Mouse (Mus musculus) lung, postnatal 10 days (tissue): Measurements from ENCODE around the gene Aff1.

ENCODE experiments used
- DNase-seq: peaks from one replicate; pipeline ENCODE4 v3.0.0; 2021

The Aff1 gene

DNA sequence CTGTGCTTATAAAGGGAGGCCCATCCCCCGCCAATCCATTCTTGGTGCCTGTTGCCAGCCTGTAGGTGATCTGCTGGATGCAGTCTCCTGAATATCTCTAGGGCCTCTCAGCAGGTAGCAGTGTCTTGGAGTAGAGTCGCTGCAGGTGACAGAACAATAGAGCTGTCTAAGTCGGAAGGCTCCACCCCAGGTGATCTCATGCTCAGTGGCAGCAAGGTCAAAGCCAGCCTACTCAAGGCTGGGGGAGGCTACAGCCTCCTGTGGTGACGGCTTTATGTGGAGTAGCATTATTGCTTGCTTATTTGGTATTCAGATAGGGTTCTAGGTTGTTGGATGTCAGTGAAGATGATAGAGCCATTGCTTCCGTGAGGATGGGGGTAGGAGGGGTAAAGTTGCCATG lies 121.1 kb downstream of the Aff1 start:
- no peak for DNase-seq

DNA sequence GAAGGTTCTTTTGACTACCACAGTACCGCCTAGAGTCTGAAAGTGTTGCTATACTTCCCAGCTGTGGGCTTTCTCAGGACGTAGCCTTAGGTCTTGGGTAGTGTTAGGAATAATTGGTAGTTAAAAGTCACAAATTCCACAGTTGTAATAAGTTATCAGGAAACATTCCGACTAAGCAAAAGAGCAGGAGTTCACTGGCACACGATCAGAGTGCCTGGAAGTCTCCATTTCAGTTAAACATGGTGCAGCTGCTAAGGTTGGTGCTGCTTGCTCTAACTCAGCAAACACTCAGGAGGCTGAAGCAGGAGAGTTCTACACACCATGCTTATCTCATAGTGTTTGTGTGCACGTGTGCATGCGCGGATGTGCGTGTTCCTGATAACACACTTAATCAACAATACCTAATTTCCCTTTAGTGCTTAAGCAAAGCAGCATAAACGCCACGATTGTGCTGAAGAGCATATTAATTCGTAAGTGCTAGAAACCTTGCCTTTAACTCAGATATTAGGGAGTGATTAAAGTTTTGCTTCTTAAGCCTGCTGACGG lies 121.9 kb downstream of the Aff1 start:
- DNase-seq: no peak

DNA sequence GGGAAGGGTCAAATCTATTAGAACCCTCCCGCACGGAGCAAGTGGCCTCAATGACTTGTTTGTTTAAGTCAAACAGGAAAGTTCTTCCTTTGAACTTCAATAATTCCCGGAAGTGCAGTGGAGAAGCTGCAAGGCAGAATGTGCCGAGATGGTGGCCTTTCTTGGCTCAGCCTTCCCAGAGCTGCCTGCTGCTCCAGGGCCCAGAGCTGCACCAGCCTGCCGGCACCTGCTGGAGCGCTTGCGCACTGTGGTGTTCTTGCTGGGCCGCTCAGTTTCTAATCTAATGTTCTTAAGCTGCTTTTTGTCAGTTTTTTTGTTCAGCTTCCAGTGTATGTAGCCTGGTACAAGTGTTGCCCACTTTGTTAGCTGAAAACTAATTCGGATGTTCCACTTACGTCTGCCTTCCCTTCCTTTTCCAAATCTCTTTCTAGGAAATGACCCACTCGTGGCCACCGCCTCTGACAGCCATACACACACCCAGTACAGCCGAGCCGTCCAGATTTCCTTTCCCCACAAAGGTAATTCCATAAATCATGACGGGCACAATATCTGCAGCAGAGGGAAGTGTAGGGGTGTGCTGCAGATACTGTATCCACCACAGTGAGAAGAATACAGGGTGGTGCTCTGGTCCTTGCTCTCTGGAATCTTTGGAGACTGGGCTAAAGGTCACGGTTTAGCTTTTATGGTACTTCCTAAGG lies 122.5 kb downstream of the Aff1 start:
- peak; percentile 71 for DNase-seq

DNA sequence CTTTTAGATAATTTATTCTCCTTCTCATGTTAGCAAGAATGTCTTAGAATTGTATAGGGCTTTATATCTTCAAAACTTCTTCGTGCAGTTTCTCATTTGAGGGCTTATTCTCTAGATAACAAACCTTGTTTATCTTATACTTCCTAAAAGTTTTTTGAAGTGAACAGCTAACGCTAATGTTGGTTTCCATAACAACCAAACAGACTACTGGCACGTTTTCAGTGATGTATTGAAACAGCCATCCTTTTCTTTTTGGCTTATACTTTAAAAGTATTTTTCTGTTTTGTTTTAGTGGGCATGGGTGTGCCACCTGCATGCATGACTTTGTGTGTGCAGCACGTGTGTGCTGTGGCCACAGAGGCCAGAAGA lies 123.1 kb downstream of the Aff1 start:
- no peak for DNase-seq

DNA sequence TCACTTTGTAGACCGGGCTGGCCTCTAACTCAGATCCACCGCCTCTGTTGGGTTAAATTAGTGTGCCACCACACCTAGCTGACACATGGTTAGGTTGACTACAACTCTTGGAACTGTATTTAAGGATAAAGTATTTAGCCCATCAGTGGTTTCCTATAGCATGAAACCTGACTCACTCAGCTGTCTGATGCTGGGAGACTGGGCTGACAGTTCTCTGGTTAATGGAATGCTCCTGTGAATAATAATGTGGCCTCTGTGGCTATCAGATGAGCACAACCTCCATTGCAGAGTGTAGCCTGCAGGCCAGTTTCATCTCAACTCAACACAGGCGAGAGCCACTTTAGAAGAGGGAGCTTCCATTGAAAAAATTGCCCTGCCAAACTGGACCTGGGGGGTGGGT lies 124.5 kb downstream of the Aff1 start:
- DNase-seq: no peak

DNA sequence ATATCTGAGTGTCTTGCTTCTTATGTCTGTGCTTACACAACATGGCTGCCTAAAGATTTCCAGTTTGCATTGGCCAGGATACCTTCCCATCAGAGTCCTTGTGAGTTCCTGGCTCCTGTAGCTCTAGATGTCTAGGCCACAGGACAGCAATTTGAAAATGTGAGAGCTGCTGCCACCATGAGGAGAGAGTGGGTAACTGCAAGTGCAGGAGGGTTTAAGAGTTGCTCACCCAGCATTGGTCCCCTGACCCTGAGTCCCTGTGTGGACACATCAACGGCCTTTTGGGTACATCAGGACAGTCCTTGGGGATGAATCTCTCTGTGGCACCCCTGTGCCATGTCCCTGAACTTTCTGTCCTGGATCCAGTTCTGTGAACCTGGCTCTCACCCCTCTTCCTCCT lies 125.6 kb downstream of the Aff1 start:
- peak; percentile 88 for DNase-seq

DNA sequence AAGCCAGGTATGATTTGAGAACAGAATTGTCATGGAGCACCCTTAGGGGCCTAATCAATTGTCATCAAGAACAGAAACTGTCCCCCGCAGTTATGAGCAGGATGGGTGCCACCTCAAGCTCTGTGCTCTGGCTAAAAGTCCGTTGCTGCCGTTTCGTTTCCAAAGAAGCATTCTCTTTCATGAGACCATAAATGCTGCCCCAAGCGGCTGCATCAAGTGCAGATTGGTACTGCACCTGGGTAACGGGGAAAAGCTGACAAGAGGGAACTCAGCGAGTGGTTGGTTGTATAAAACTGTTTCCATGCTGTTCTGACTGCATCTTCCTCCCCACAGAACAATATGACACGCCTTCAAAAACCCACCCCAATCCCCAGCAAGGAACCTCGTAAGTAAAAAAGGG lies 126.4 kb downstream of the Aff1 start:
- no peak for DNase-seq

DNA sequence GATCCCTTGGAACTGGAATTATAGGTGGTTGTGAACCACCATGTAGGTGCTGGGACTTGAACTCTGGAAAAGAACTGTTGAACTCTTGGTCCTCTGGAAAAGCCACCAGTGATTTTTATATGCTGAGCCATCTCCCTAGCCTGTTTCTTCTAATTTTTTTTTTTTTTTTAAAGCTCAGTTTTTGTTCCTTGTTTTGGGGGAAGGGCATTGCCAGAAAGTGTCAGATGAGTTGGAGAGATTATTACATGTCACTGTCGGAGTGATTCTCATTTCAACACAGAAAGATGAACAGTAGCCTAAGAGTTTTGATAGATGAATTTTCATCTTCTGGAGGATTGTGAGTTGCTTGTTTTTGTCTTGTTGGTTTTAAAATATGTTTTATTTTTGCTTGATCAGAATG lies 127.5 kb downstream of the Aff1 start:
- DNase-seq: no peak

DNA sequence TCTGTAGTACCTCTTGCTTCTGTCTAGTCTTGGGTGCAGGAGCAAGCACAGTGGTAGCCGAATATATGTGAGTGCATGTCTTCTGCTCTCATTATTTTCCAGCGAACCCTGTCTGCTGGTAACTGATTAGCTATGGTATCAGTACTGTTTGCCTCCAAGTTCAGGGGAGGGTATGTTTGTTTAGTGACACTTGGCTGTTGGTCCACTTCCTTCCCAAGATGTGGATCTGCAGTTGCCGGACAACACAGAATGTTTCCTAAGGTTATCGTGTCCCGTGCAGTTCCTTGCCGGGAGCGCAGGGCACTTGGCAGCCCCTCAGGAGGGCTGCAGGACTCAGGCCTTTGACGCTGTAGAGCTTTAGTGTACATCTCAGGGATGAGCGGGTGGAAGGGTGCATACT lies 128.9 kb downstream of the Aff1 start:
- DNase-seq: peak; percentile 36

DNA sequence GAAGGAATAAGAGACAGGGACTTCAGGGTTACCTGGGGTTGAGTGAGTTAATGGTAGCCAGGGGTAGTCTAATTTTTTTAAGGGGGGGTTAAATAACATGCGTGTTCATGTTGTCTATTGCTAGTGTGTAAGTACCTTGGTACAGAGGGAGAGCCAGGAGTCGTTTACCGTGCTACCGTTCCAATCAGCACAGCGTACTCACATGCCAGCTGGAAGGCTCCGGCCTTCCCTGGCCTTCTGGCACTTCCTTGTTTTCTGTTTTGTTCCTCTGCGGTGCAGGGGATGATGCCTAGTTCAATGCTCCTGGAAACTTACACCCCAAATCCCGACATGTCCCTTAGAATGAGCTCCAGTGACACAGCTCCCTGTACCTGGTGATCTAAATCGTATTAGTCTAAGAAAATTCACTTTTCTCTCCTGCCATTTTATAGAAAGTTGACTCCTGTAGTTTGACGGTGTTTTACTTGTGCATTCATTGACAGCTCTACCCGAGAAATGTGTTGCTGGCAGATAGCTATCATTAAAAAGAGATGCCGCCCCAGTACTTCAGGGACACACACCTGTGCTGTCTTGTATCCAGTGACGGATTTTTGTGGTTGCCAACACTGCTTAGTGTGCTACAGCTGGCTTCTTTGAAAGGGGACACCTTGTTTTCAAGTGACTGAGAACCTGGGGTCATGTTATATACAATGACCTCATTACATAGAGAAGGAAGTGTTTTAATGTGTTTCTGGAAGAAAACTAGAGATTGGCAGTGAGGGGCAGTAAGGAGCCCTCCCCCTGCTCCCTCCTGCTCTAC lies 129.5 kb downstream of the Aff1 start:
- no peak for DNase-seq

DNA sequence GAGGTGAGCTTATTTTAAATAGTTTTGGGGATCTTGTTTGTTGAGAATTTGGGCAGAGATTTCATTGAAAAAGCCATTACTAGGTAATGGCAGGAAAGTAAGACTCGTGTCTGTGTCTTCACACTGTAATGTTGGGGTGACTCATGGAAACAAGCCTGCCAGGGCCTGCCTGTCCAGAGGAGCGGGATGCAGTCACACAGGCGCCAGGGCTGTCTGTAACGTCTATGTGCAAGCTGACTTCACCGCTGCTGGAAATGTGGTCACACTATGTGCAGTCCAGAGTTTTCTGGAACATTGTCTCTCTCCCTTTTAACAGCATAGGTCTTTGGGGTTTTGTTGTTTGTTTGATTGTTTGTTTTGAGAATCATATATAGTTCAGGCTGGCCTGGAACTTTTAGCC lies 130.8 kb downstream of the Aff1 start:
- no peak for DNase-seq

DNA sequence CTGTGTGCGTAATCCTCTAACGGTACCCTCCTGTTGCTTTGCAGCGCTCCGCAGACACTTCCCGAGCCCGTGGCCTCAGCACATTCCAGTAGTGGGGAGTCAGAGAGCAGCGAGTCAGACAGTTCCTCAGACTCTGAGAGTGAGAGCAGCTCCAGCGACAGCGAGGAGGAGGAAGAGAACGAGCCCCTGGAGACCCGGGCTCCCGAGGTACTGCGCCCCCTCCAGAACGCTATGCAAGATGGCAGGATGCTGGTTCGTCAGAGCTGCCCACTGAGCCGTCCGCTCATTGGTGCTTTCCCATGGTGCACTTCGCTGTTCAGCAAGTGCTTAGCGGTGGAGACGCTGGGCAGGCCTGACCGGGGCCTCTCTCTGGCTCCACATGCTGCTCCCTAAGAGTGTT lies 136.1 kb downstream of the Aff1 start:
- DNase-seq: peak; percentile 42

DNA sequence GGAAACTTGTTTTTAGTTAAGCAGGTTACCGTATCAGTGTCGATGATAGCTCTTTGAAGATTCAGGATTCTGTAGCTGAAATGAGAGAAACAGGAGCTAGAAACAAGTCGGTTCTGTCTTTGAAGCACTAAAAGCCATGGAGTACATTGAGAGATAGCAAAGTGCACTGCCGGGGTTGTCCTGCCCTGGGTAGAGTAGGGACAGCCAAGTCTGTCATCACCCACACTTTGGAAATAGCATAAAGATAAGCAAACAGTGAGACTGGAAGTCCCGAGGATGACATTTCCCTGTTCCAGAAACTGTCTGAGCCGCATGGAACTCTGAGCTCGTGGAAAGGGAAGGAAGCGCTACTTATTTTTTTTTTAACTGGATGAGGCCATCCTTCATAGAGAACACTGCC lies 136.6 kb downstream of the Aff1 start:
- DNase-seq: peak; percentile 55

DNA sequence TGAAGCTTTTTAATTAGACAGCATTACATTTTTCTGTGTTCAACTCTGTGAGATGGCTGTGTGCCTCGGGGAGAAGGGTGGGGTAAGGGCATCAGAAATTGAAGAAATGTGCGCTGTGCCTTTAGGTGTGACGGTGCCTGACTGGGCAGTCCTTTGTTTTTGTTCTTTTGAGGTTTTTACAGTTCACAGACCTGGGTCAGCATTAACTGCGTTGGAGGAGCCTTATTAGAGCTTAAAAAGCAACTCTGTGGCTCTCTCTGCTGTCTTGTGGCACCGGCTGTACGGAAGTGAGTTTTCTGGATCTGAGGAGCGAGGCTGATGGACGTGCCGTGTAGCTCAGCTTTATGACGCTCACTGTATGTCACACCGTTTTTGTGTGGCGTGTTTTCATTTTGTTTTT lies 137.0 kb downstream of the Aff1 start:
- no peak for DNase-seq

DNA sequence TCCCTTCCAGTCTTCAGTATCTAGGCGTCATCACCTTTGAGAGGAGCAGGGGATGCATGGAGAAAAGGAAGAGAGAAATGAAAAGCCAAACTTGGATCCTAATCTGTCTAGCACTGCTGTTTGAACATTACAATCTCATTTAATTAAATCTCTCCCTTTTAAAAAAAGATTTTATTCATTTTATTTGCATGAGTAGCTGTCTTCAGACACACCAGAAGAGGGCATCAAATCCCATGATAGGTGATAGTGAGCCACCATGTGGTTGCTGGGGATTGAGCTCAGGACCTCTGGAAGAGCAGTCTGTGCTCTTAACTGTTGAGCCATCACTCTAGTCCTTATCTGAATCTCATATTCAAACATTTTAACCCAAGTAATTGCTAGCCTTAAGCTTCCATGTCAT lies 138.7 kb downstream of the Aff1 start:
- no peak for DNase-seq

DNA sequence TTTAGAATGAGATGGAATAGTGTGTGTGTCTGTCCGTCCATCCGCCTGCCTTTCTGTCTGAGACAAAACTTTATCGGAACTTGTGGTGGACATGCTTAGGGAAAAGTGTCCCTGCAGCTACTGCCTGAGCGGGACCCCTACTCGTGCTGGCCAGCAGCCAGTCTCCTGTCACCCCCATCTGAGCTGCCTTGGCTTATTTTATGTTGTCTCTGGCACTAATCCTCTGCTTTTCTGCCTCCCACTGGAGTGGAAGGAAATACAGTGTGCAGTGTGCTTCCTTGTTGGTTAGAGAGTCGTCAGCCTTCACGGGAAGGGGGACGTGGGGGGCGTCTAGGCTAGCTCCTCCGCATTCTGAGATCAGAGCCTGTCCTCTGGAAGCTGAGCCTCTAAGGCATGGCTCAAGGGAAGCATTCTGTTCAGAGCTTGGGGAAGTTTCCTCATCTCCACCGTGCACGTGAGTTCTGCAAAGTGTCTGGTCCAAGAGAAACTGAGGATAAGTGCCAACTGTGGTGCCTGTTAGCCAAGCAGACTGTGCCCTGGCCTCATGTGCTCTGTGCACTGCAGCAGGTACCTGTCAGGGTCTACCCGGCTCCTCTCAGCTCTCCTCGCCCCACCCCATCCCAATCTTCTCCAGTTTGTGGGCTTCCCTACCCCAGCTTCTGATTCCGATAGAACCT lies 143.4 kb downstream of the Aff1 start:
- no peak for DNase-seq

DNA sequence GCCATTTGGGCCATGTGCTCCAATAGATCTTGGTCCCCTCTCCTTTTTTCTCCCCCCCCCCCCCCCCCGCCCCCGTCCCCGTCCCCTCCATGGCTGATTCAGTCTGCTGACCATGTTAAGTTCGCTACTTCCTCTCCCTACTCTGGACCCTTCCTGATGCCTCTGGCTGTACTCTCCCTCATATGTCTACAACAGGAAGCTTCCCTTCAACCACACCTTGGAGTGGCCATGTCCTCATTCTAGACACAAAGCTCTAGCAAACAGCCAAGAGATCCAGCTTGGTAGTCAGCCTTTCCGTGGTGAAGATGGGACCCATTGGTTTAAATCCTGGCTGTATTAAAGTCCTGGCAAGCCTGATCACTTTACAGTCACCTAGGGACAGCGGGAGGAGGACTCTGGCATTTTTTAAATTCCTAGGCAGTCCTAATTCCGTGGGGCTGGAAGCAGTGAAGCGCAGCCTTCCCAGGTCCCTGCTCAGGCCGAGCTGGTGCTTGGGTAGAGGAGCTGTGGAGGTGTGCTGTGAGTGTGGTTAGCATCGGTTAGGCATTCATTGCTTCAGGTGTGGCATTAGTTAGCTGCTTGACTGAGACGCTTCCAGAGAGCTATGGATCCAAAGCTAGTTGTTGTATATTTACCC lies 144.1 kb downstream of the Aff1 start:
- no peak for DNase-seq

DNA sequence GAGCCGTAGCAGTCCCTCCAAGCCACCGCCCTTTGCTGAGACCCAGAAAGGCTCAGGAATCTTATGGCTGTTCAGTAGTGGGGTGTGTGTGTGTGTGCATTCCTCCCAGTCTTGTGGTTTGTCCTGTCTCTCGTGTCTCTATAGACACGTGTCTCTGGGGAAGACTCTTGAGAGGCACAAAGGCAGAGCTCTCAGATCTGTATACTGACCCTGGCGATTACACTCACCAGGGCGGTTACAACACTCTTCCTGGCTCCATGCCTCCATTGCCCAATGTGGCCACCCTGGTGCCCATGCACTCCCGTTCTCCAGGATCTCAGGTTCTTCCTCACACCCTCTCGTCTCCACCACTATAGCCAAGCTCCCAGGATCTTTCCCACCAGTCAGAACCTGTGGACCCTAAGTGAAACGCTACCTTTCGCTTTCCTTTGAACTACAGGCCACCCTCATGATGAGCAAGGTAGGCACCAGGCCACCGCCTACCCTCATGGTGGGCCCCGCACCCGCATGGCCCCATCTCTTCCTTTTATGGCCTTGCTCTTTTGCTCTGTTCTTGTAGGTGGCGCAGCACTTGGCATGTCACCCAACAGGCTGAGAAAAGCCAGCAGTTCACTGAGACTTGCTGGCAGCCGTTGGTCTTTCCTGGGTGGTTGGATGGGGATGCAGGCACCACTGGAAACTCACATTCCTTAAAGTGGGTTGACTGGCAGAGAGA lies 146.5 kb downstream of the Aff1 start:
- peak; percentile 64 for DNase-seq

DNA sequence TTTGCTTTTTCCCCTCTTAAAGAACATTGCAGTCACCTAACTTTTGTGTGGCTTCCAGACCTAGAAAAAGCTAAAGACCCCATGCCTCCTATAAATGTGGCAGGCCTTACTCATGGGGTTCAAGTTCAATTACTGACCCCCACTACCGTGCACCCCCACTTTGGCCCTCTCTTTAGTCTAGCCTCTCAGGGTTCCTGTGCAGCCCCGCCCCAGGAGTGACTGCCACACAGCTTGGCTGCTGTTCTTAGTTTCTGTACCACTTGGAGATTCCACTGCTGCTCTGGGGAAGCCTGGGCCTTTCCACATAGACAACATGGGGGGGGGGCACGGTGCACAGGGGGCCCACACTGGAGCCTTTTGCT lies 147.1 kb downstream of the Aff1 start:
- no peak for DNase-seq

DNA sequence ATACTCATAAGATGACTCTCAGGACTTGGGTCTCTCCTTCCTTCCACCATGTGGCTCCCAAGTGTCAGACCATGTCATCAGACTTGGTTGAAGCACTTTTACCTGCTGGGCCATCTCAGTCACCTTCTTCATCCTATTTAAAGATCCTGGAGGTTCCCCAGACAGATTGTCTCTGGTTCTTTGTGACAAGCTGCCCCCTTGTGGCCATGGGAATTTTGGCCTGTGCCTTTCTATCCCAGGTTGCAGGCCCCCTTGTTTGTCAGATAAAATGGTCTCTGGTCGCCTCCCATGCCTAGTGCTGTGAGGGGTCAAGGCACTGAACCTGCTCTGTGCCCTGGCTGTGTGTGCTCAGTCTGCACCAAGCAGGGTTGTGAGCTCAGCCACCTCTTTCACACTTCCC lies 151.8 kb downstream of the Aff1 start:
- DNase-seq: peak; percentile 65

DNA sequence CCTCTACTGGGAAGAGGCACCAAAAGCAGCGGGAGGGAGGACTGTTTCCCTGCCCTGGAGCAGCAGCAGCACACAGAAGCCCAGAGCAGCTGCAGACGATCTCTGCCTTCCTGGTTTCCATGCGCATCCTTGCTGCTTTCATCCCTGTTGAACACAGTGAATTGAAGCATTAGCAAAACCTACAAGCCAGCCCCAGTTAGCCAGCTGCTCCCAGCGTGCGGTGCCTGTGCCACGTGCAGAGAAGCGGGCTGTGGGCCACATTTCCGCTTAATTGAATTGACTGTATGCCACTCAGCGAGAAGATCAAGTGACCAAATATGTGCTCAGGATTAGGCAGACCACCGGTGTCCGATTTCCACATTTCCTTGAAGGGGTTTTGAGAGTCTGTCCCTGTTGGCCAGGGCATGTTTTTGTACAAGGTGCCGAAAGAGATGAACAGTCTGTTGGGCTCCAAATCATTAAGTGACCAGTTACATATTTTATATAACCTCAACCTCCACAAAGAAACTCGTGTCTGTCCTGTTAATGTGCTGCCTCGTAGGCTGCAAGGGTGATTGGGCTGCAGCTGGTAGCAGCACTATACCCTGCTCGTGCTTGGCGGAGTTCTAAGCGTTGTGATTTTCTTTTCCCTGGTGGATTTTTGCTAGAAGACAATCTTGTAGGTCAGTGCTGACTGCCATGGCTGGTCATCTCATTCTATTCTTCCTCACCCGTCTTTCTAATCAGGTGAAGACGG lies 153.4 kb downstream of the Aff1 start:
- DNase-seq: no peak

DNA sequence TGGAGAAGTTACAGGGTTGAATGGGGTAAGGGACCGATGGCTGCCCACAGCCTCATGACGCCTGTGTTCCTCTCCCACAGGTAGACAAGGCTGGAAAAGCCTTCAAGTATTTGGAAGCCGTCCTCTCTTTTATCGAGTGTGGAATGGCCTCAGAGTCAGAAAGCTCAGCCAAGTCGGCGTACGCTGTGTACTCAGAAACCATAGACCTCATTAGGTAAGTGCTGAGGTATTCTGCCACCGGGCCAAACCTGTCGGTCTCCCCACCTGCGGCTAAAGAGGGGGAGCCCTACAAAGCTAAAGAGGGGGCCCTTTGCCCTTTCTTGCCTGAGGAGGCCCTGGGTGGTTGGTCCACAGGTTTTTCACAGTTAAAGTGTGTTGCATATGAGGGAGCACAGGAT lies 154.0 kb downstream of the Aff1 start:
- no peak for DNase-seq
